Mouse (Mus musculus) inflammation-experienced regulatory T-cells, adult 16 weeks (primary cell): ENCODE measurements around the gene Hnrnpk. TPM values are rescaled to one million over a fixed set of nuclear protein-coding genes. Genes with fewer than 3 reads are reported as not detected.

ENCODE experiments used
- polyA plus RNA-seq: library from polyadenylated mRNA; unstranded; fragments of 100-300 nt; shearing (Covaris generic); gene quantifications from one replicate; pipeline ENCODE4 v1.2.1, GENCODE M21; 2017

Gene Hnrnpk
- polyA plus RNA-seq = 2,683 TPM

GRCm38 (mm10) chr13:58403243-58403642, at the start of gene Hnrnpk:
Hnrnpk (minus strand) TSS chr13:58403343.

GRCm38 (mm10) chr13:58402003-58402743, 970 bp downstream of the Hnrnpk start, which contains the start of gene Rmi1:
Rmi1 (plus strand) TSS chr13:58402248.

GRCm38 (mm10) chr13:58384779-58385546, 18.2 kb downstream of the Hnrnpk start, which contains the start of gene 2210016F16Rik:
2210016F16Rik (minus strand) TSS chr13:58385225.

GRCm38 (mm10) chr13:58358629-58359303, 44.4 kb downstream of the Hnrnpk start, which contains the start of gene Kif27:
Kif27 (minus strand) TSS chr13:58359122.

Other genes with a start within 250 kb of the Hnrnpk start
- 217 TPM for gene Idnk, start 245.7 kb downstream of the Hnrnpk start, polyA plus RNA-seq
- 13.6 TPM for gene Ubqln1, start 187.7 kb downstream of the Hnrnpk start, polyA plus RNA-seq
- 1.4 TPM for gene Gkap1, start 127.6 kb downstream of the Hnrnpk start, polyA plus RNA-seq
- gene Kif27, start 44.2 kb downstream of the Hnrnpk start, polyA plus RNA-seq = not detected
- gene 2210016F16Rik, start 18.1 kb downstream of the Hnrnpk start, polyA plus RNA-seq = 12.3 TPM
- gene Rmi1, start 1.1 kb downstream of the Hnrnpk start, polyA plus RNA-seq = 43.5 TPM
- gene Slc28a3, start 207.5 kb upstream of the Hnrnpk start, polyA plus RNA-seq = 0.22 TPM